Comparison of ENCODE assay signal across 8 mouse cellular contexts in genomic region chr4:140562461-140563178, GRCm38 (mm10).
DNase-seq lines count a peak whose midpoint lies in the region; ATAC-seq and TF ChIP-seq lines count a peak whose summit lies in the region.
"Had no signal": no experiment of that assay in that cellular context is flagged by ENCODE, and none has a peak within 500 bp of the region (broad histone marks: within the 10 kb centered on the region; RNA-seq: fewer than 3 reads in every experiment).

No protein-coding gene starts in this region.

- peak; percentile 62 for DNase-seq in gastrocnemius, adult 2 months
- DNase-seq in gastrocnemius, postnatal 10 days: no peak
- DNase-seq in midbrain, embryonic 14.5 days: peak; percentile 68
- DNase-seq in midbrain, embryonic 11.5 days (ENCODE audit: low spot score, missing footprints): no peak
- peak; percentile 31 for DNase-seq in gastrocnemius, postnatal 25 days
- DNase-seq in spleen, postnatal 4 days (ENCODE audit: low spot score in 2 of 2): no peak
- DNase-seq: thymus, adult 2 months had no signal

- H3K36me3 ChIP-seq in midbrain, embryonic 14.5 days (ENCODE audit: control insufficient read depth, insufficient read depth, low read length): peaks cover 89% of the 10 kb centered on the region
- peaks cover 38% of the 10 kb centered on the region for H3K36me3 ChIP-seq in midbrain, embryonic 11.5 days (ENCODE audit: control insufficient read depth, insufficient read depth, low read length)
- H3K36me3 ChIP-seq in neural tube, embryonic 15.5 days: peaks cover 76% of the 10 kb centered on the region

- ATAC-seq in midbrain, embryonic 14.5 days (ENCODE audit: low FRiP score, low TSS enrichment): peak; percentile 48
- ATAC-seq in midbrain, embryonic 11.5 days (ENCODE audit: low FRiP score): no peak
- peak; percentile 70 for ATAC-seq in neural tube, embryonic 15.5 days (ENCODE audit: low FRiP score)

- TF ChIP-seq CTCF in gastrocnemius, adult 2 months (IDR thresholded peaks at IDR 0.05): no peak

- no peak overlapping the region for H3K4me3 ChIP-seq in gastrocnemius, adult 2 months
- no peak overlapping the region for H3K4me3 ChIP-seq in midbrain, embryonic 14.5 days (replicated peaks; ENCODE audit: low read depth, low read length)
- H3K4me3 ChIP-seq in midbrain, embryonic 11.5 days (ENCODE audit: low read depth, low read length): no peak overlapping the region
- H3K4me3 ChIP-seq in neural tube, embryonic 15.5 days (replicated peaks): no peak overlapping the region

- no peaks in the 10 kb centered on the region for H3K4me1 ChIP-seq in midbrain, embryonic 14.5 days (ENCODE audit: control insufficient read depth, insufficient read depth, low read length)
- H3K4me1 ChIP-seq in midbrain, embryonic 11.5 days (ENCODE audit: control insufficient read depth, insufficient read depth, low read length): no peaks in the 10 kb centered on the region
- H3K4me1 ChIP-seq in neural tube, embryonic 15.5 days: peaks cover 8% of the 10 kb centered on the region; the same call in 1 of the 2 replicates

- no peak overlapping the region for H3K27ac ChIP-seq in gastrocnemius, adult 2 months
- H3K27ac ChIP-seq in midbrain, embryonic 14.5 days (replicated peaks; ENCODE audit: low read depth, low read length): no peak overlapping the region
- no peak overlapping the region for H3K27ac ChIP-seq in midbrain, embryonic 11.5 days (ENCODE audit: low read depth, low read length)
- peak overlapping the region; percentile 74 for H3K27ac ChIP-seq in neural tube, embryonic 15.5 days (replicated peaks)

- no peaks in the 10 kb centered on the region for H3K27me3 ChIP-seq in midbrain, embryonic 14.5 days (ENCODE audit: control insufficient read depth, insufficient read depth, low read length)
- no peaks in the 10 kb centered on the region for H3K27me3 ChIP-seq in midbrain, embryonic 11.5 days (ENCODE audit: control insufficient read depth, insufficient read depth, low read length)
- no peaks in the 10 kb centered on the region for H3K27me3 ChIP-seq in neural tube, embryonic 15.5 days (replicated peaks)

- H3K4me2 ChIP-seq in midbrain, embryonic 14.5 days (ENCODE audit: low read length): no peak overlapping the region
- H3K4me2 ChIP-seq in midbrain, embryonic 11.5 days: no peak overlapping the region
- no peak overlapping the region for H3K4me2 ChIP-seq in neural tube, embryonic 15.5 days

- no peak overlapping the region for H3K9ac ChIP-seq in midbrain, embryonic 14.5 days (replicated peaks; ENCODE audit: low read length)
- no peak overlapping the region for H3K9ac ChIP-seq in midbrain, embryonic 11.5 days (ENCODE audit: low read length)
- H3K9ac ChIP-seq in neural tube, embryonic 15.5 days (replicated peaks): no peak overlapping the region

- 0 out of 2 replicates have a peak, but pooled peaks cover 6% of the 10 kb centered on the region for H3K9me3 ChIP-seq in midbrain, embryonic 14.5 days (ENCODE audit: control insufficient read depth, low read length)
- peaks cover 5% of the 10 kb centered on the region; the same call in 1 of the 2 replicates for H3K9me3 ChIP-seq in midbrain, embryonic 11.5 days (ENCODE audit: control insufficient read depth, low read length)
- H3K9me3 ChIP-seq in neural tube, embryonic 15.5 days (replicated peaks): no peaks in the 10 kb centered on the region

- WGBS in midbrain, embryonic 14.5 days: 89% methylated on average over 10 of the region's 10 CpGs
- WGBS in midbrain, embryonic 11.5 days: 90% methylated on average over 10 of the region's 10 CpGs
- WGBS in neural tube, embryonic 15.5 days: 68% methylated on average over 10 of the region's 10 CpGs

- intact Hi-C loops in gastrocnemius, adult 2 months (cut with DNase I): no loop called here

Comparison
In these comparisons a context has a peak if more than half of its experiments do, and no peak if none do; other contexts are left out.
1. DNase-seq: peak in gastrocnemius, adult 2 months (single experiment), midbrain, embryonic 14.5 days (single experiment) and gastrocnemius, postnatal 25 days (single experiment); none in gastrocnemius, postnatal 10 days (single experiment), midbrain, embryonic 11.5 days (single experiment) and spleen, postnatal 4 days (0 of 2).